Comparison of ENCODE assay signal across 11 mouse cellular contexts in the genomic region with DNA sequence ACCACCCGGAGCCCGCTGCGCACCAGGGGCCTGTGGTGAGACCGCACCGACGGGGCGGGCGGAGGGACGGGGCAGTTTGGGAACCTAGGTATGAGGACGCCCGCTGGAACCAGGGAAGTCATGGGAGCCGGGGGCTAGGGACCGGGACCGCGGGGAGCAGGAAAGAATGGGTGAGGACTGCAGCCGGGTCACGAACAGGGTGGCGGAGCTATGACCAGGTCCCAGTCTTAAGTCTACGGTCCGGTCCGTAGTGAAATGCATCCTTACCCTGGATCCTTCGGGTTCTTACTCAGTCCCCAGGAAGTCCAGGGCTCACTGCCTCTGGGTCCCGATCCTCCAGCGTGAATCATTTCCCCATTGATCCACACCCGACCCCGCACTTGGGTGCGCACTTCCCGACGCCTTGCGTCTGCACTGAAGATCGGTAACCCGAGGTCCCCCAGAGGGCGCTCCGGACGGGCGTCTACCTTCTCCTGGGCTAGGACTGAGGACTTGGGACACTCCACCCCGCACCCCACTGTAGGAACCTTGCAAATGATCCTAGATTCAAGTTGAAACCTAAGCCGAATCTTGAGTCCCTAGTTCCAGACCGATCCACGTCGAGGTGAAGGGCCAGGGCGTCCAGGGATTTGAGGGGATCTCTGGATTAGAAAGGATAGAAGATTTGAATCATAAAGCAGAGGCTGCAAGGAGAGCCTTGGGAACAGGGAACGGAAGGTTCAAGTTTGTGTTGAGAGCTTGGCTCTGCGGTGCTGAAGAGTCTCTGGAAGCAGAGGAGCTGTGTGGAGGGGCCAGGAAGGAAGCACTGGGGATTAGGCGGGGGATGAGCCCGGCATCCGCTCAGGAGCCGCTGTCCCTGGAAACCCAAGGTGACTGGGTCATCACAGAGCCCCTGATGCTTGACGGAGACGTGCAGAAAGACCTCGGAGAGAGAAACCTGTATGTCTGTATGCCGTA. TPM values are rescaled to one million over a fixed set of nuclear protein-coding genes. Genes with fewer than 3 reads are reported as not detected.
DNase-seq lines count a peak whose midpoint lies in the region; ATAC-seq and TF ChIP-seq lines count a peak whose summit lies in the region.
"Not testable (repeated sequence)": the region's sequence is repeated elsewhere in the genome, so short reads cannot be mapped to it uniquely, and the experiment has no call there.
"Had no signal": no experiment of that assay in that cellular context is flagged by ENCODE, and none has a peak within 500 bp of the region (broad histone marks: within the 10 kb centered on the region; RNA-seq: fewer than 3 reads in every experiment).

No protein-coding gene starts in this region.

- H3K4me3 ChIP-seq in embryonic facial prominence, embryonic 15.5 days (replicated peaks), result peak overlapping the region; percentile 45
- peak overlapping the region; percentile 60 for H3K4me3 ChIP-seq in heart, embryonic 10.5 days
- peak overlapping the region; percentile 46 for H3K4me3 ChIP-seq in hindbrain, embryonic 15.5 days
- H3K4me3 ChIP-seq in midbrain, embryonic 14.5 days (replicated peaks; ENCODE audit: low read depth, low read length), result peak overlapping the region; percentile 34
- H3K4me3 ChIP-seq in stomach, postnatal 0 days (ENCODE audit: low read depth, low read length), result peak overlapping the region; percentile 37

- H3K27ac ChIP-seq in embryonic facial prominence, embryonic 15.5 days (replicated peaks); hindbrain, embryonic 15.5 days (replicated peaks); midbrain, embryonic 14.5 days (replicated peaks; ENCODE audit: low read depth, low read length); stomach, postnatal 0 days (replicated peaks): not testable (repeated sequence)
- peak overlapping the region; percentile 36; the same call in 1 of the 2 replicates for H3K27ac ChIP-seq in heart, embryonic 10.5 days

- peak; percentile 55 for DNase-seq in adrenal gland, adult 2 months
- DNase-seq in heart, embryonic 10.5 days (ENCODE audit: low spot score), result peak; percentile 73
- DNase-seq in kidney, postnatal 36 days, result peak; percentile 49 to 78
- DNase-seq in lung, adult 18-20 months, result peak; percentile 46 to 68
- DNase-seq in midbrain, embryonic 14.5 days, result peak; percentile 20
- peak; percentile 31 for DNase-seq in stomach, postnatal 0 days (ENCODE audit: low spot score)

- H3K4me2 ChIP-seq in embryonic facial prominence, embryonic 15.5 days (replicated peaks), result peak overlapping the region; percentile 73
- peak overlapping the region; percentile 79 for H3K4me2 ChIP-seq in hindbrain, embryonic 15.5 days
- H3K4me2 ChIP-seq in midbrain, embryonic 14.5 days (ENCODE audit: low read length), result peak overlapping the region; percentile 59
- H3K4me2 ChIP-seq in stomach, postnatal 0 days (replicated peaks; ENCODE audit: low read depth), result peak overlapping the region; percentile 50

- not testable (repeated sequence) for TF ChIP-seq EP300 in stomach, postnatal 0 days (optimal IDR thresholded peaks at IDR 0.05)

- not testable (repeated sequence) for ATAC-seq in embryonic facial prominence, embryonic 15.5 days (ENCODE audit: insufficient number of reproducible peaks, low FRiP score, low TSS enrichment, low read depth); hindbrain, embryonic 15.5 days (ENCODE audit: low FRiP score, low read depth); midbrain, embryonic 14.5 days (ENCODE audit: low FRiP score, low TSS enrichment)
- peak; percentile 34; the same call in 1 of the 2 replicates for ATAC-seq in stomach, postnatal 0 days (ENCODE audit: low FRiP score, low TSS enrichment)

- TF ChIP-seq CTCF in stomach, postnatal 0 days (IDR thresholded peaks at IDR 0.05; ENCODE audit: low read depth), result peak; percentile 30; the same call in 1 of the 2 replicates

- not testable (repeated sequence) for H3K9ac ChIP-seq in embryonic facial prominence, embryonic 15.5 days; midbrain, embryonic 14.5 days (replicated peaks; ENCODE audit: low read length); stomach, postnatal 0 days (ENCODE audit: low read length)
- H3K9ac ChIP-seq in hindbrain, embryonic 15.5 days, result 0 out of 2 replicates have a peak overlapping the region, but pooled peaks have one; percentile 19

- 2% methylated on average over 52 of the region's 52 CpGs for WGBS in embryonic facial prominence, embryonic 15.5 days
- under 1% methylated on average over 52 of the region's 52 CpGs for WGBS in heart, embryonic 10.5 days
- 1% methylated on average over 47 of the region's 52 CpGs for WGBS in hindbrain, embryonic 15.5 days
- 1% methylated on average over 49 of the region's 52 CpGs for WGBS in midbrain, embryonic 14.5 days
- WGBS in stomach, postnatal 0 days, result 1% methylated on average over 46 of the region's 52 CpGs

- not testable (repeated sequence) for H3K9me3 ChIP-seq in embryonic facial prominence, embryonic 15.5 days (replicated peaks); heart, embryonic 10.5 days; hindbrain, embryonic 15.5 days; midbrain, embryonic 14.5 days (ENCODE audit: control insufficient read depth, low read length); stomach, postnatal 0 days (ENCODE audit: control insufficient read depth, low read length)

- not testable (repeated sequence) for H3K36me3 ChIP-seq in embryonic facial prominence, embryonic 15.5 days; heart, embryonic 10.5 days; hindbrain, embryonic 15.5 days; midbrain, embryonic 14.5 days (ENCODE audit: control insufficient read depth, insufficient read depth, low read length); stomach, postnatal 0 days (ENCODE audit: control insufficient read depth, insufficient read depth, low read length)

- H3K27me3 ChIP-seq in embryonic facial prominence, embryonic 15.5 days, result peaks cover 60% of the 10 kb centered on the region
- peaks cover 66% of the 10 kb centered on the region for H3K27me3 ChIP-seq in heart, embryonic 10.5 days (ENCODE audit: insufficient read depth, poor library complexity, severe bottlenecking)
- peaks cover 38% of the 10 kb centered on the region for H3K27me3 ChIP-seq in hindbrain, embryonic 15.5 days
- peaks cover 23% of the 10 kb centered on the region for H3K27me3 ChIP-seq in midbrain, embryonic 14.5 days (ENCODE audit: control insufficient read depth, insufficient read depth, low read length)
- not testable (repeated sequence) for H3K27me3 ChIP-seq in stomach, postnatal 0 days (ENCODE audit: control insufficient read depth, insufficient read depth, low read length)

- H3K4me1 ChIP-seq in embryonic facial prominence, embryonic 15.5 days; hindbrain, embryonic 15.5 days (replicated peaks); midbrain, embryonic 14.5 days (ENCODE audit: control insufficient read depth, insufficient read depth, low read length); stomach, postnatal 0 days (replicated peaks; ENCODE audit: control insufficient read depth, insufficient read depth): not testable (repeated sequence)
- peaks cover 14% of the 10 kb centered on the region for H3K4me1 ChIP-seq in heart, embryonic 10.5 days

RNA-seq across cellular contexts. Expression of gene Flt4, which starts 1.1 kb away (rescaled TPM):
- 10 to 100 TPM; 12.5 to 20.9 TPM for total RNA-seq in adrenal gland, adult 2 months (2021)
- polyA plus RNA-seq in adrenal gland, adult 2 months (2012; rRNA removed), result 16.5 and 17.5 TPM in 2 replicates
- 5.5 and 5.9 TPM in 2 replicates for polyA plus RNA-seq in embryonic facial prominence, embryonic 15.5 days (2015; fragmentation: Nextera tagmentation; extraction: Ambion mirVana)
- polyA plus RNA-seq in heart, embryonic 10.5 days (2016; fragmentation: Nextera tagmentation; extraction: Ambion mirVana), result 7.3 and 8.2 TPM in 2 replicates
- 2.0 and 2.1 TPM in 2 replicates for polyA plus RNA-seq in hindbrain, embryonic 15.5 days (2015; fragmentation: Nextera tagmentation; extraction: Ambion mirVana)
- 1.1 and 2.1 TPM in 2 replicates for polyA plus RNA-seq in midbrain, embryonic 14.5 days (2014; fragmentation: Nextera tagmentation; extraction: Ambion mirVana)
- polyA plus RNA-seq in stomach, postnatal 0 days (2015; fragmentation: Nextera tagmentation; extraction: Ambion mirVana), result 1.4 and 1.5 TPM in 2 replicates

RNA-seq across cellular contexts. Expression of gene Scgb3a1, which starts 53.3 kb away (rescaled TPM):
- not detected for total RNA-seq in adrenal gland, adult 2 months (2021)
- polyA plus RNA-seq in adrenal gland, adult 2 months (2012; rRNA removed), result 0.58 TPM in 1 of 2 replicates, not detected in the other
- polyA plus RNA-seq in embryonic facial prominence, embryonic 15.5 days (2015; fragmentation: Nextera tagmentation; extraction: Ambion mirVana), result not detected in 2 replicates
- 0.30 and 1.3 TPM in 2 replicates for polyA plus RNA-seq in heart, embryonic 10.5 days (2016; fragmentation: Nextera tagmentation; extraction: Ambion mirVana)
- polyA plus RNA-seq in hindbrain, embryonic 15.5 days (2015; fragmentation: Nextera tagmentation; extraction: Ambion mirVana), result 0.36 and 0.56 TPM in 2 replicates
- polyA plus RNA-seq in midbrain, embryonic 14.5 days (2014; fragmentation: Nextera tagmentation; extraction: Ambion mirVana), result not detected in 2 replicates
- 3.6 and 3.9 TPM in 2 replicates for polyA plus RNA-seq in stomach, postnatal 0 days (2015; fragmentation: Nextera tagmentation; extraction: Ambion mirVana)
- total RNA-seq: G1E; gastrocnemius, postnatal 36 days had no signal
- polyA plus RNA-seq: G1E, myocyte had no signal

RNA-seq across cellular contexts. Expression of gene Olfr1380, which starts 53.5 kb away (rescaled TPM):
- not detected for total RNA-seq in adrenal gland, adult 2 months (2021)
- not detected in 2 replicates for polyA plus RNA-seq in adrenal gland, adult 2 months (2012; rRNA removed)
- 0.11 TPM in 1 of 2 replicates, not detected in the other for polyA plus RNA-seq in embryonic facial prominence, embryonic 15.5 days (2015; fragmentation: Nextera tagmentation; extraction: Ambion mirVana)
- polyA plus RNA-seq in heart, embryonic 10.5 days (2016; fragmentation: Nextera tagmentation; extraction: Ambion mirVana), result not detected in 2 replicates
- not detected in 2 replicates for polyA plus RNA-seq in hindbrain, embryonic 15.5 days (2015; fragmentation: Nextera tagmentation; extraction: Ambion mirVana)
- polyA plus RNA-seq in midbrain, embryonic 14.5 days (2014; fragmentation: Nextera tagmentation; extraction: Ambion mirVana), result not detected in 2 replicates
- polyA plus RNA-seq in stomach, postnatal 0 days (2015; fragmentation: Nextera tagmentation; extraction: Ambion mirVana), result not detected in 2 replicates
- total RNA-seq: gastrocnemius, postnatal 36 days had no signal
- polyA plus RNA-seq: G1E, myocyte had no signal

Comparison
In these comparisons a context has a peak if more than half of its experiments do, and no peak if none do; other contexts are left out.
1. DNase-seq: peak in every context shown above with its lines; median percentile 73 in heart, embryonic 10.5 days; 64 in kidney, postnatal 36 days; 57 in lung, adult 18-20 months; 55 in adrenal gland, adult 2 months; 31 in stomach, postnatal 0 days; 20 in midbrain, embryonic 14.5 days.